Mouse (Mus musculus) liver, embryonic 14.5 days (tissue): ENCODE data around the gene Polr2h.

Experiments used
- CTCF ChIP-seq: IDR thresholded peaks from 2 replicates; pipeline ENCODE4 v1.5.1; 2016; ENCODE audit warnings: antibody characterized with exemption, low read depth, control low read depth
- EP300 ChIP-seq: IDR thresholded peaks from 2 replicates; pipeline ENCODE4 v1.6.1; 2016; ENCODE audit warnings: antibody characterized with exemption, low read depth

- TF ChIP-seq CTCF (peak; percentile 75), EP300 (no peak)
Measured at GRCm38 (mm10) chr16:20710810-20711209, 6.7 kb upstream of the Polr2h start.
